Mouse (Mus musculus) heart, embryonic 12.5 days (tissue): ENCODE results near the gene Nbeal2. TPM values are rescaled to one million over a fixed set of nuclear protein-coding genes. Genes with fewer than 3 reads are reported as not detected.
A peak's percentile ranks its signal among the peaks of the same experiment; 100 is the strongest.

ENCODE experiments used
- ATAC-seq: fragments of 200-750 bp; cut with Nextera tagmentation; 2 replicates; pipeline ENCODE4 v1.8.0; 2017; ENCODE audit warnings: moderate TSS enrichment, moderate library complexity; ENCODE audit not compliant: insufficient number of reproducible peaks, low FRiP score
- H3K27ac ChIP-seq: fragments of 300-500 bp; sonication (generic); 2 replicates; pipeline ENCODE4 v1.5.1; 2016; ENCODE audit warnings: mild to moderate bottlenecking, moderate library complexity; ENCODE audit not compliant: poor library complexity, severe bottlenecking
- H3K27me3 ChIP-seq: fragments of 300-500 bp; sonication (generic); replicated peaks from 2 replicates; pipeline ENCODE4 v1.6.1; 2016; ENCODE audit warnings: mild to moderate bottlenecking, moderate library complexity
- H3K36me3 ChIP-seq: fragments of 300-500 bp; sonication (generic); 2 replicates; pipeline ENCODE4 v1.6.1; 2016; ENCODE audit warnings: mild to moderate bottlenecking, moderate library complexity
- H3K4me1 ChIP-seq: fragments of 300-500 bp; sonication (generic); replicated peaks from 2 replicates; pipeline ENCODE4 v1.6.1; 2016; ENCODE audit warnings: mild to moderate bottlenecking
- H3K4me2 ChIP-seq: fragments of 300-500 bp; sonication (generic); 2 replicates; pipeline ENCODE4 v1.6.1; 2016; ENCODE audit warnings: mild to moderate bottlenecking, moderate library complexity
- H3K4me3 ChIP-seq: fragments of 300-500 bp; sonication (generic); 2 replicates; pipeline ENCODE4 v1.5.1; 2016; ENCODE audit warnings: mild to moderate bottlenecking
- H3K9ac ChIP-seq: fragments of 300-500 bp; sonication (generic); 2 replicates; pipeline ENCODE4 v1.6.1; 2016; ENCODE audit warnings: mild to moderate bottlenecking, moderate library complexity
- H3K9me3 ChIP-seq: fragments of 300-500 bp; sonication (generic); replicated peaks from 2 replicates; pipeline ENCODE4 v1.6.1; 2016; ENCODE audit warnings: mild to moderate bottlenecking, moderate library complexity
- WGBS: fragments of 180-500 bp; shearing (Covaris S2); methylation state at CpG from one replicate; pipeline ENCODE4 v1.1.7; 2016; 5-methylcytosine and 5-hydroxymethylcytosine counted together
- polyA plus RNA-seq: library from polyadenylated mRNA; unstranded; fragments of >200 nt; fragmentation: Nextera tagmentation; extraction: Ambion mirVana; gene quantifications from 2 replicates; pipeline ENCODE4 v1.2.1, GENCODE M21; 2016

Gene Nbeal2
- polyA plus RNA-seq, 1 experiment from 2014 or later, result 1.9 TPM

DNA sequence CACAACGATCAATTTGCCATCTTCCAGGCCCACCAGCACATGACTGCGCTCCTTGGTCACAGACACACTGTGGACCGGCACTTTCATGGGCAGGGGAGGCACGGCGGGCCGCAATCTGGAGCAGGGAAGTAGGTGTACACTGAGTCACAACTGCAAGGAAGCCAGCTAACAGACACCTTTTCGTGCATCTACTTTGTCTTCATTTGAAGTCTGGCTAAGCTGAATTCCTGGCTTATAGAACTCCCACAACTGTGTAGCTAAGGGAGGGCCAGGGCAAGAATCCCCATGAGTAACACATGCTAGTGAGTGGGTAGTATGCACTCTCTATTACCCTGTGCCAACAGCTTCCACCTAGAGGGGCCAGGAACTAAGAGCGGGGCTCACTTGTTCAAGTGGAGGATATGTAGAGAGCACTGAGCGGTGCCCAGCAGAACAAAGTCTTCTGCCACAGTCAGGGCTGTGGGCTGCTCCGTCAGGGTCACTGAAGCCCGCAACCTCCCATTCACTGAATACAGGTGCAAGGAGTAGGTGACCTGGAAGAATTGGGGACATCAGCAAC, 28.5 kb downstream of the Nbeal2 start:
- H3K9me3 ChIP-seq, result no peaks in the 10 kb centered on the region
- peaks cover 18% of the 10 kb centered on the region for H3K4me1 ChIP-seq
- H3K36me3 ChIP-seq, result peaks cover 23% of the 10 kb centered on the region
- H3K27me3 ChIP-seq, result peaks cover 13% of the 10 kb centered on the region
- peak overlapping the region; percentile 56 for H3K4me3 ChIP-seq
- H3K4me2 ChIP-seq, result peak overlapping the region; percentile 88
- no peak overlapping the region for H3K27ac ChIP-seq
- ATAC-seq, result no peak
- 64% methylated on average over 11 of the region's 11 CpGs for WGBS
- H3K9ac ChIP-seq, result peak overlapping the region; percentile 75

DNA sequence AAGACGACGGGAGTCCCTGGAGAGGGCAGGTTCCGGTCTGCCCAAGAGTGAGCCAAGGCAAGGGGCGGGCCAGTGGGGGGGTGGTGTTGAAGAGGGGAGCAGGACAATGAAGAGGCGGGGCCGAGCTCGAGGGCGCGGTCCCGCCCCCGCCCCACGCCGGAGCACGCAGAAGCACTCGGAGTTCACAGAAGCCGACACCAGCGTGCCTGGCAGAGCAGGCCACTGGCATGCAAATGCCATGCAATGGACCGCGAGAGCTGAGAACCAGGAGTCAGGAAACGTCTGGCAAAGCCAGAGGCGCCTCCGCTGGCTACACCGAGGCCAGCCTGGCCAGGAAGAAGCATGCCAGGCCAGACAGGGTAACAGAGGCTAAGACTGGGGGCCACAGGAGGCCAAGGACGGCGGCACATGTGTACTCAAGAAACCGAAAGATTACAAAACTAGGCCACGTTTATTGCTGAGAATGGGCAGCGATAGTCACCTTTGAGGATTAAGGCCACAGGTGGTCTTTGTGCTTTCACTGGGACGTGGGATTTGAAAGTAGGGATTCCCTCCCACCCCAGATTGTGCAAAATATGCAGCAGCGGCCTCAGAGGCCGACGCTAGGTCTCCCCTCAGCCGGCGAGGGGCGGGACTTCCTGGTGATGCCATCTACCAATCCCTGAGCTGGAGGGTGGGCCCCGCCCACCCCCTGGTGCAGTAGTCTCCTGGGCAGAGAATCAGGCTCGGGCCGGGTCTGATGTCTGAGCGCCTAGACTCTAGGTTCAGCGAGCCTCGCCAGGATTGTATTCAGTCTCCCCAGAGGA, 29.4 kb downstream of the Nbeal2 start, which contains the start of gene Nradd:
Gene Nradd, minus strand, starts transcription at position 92 of the 806 bp plus-strand sequence.
- no peaks in the 10 kb centered on the region for H3K9me3 ChIP-seq
- peaks cover 13% of the 10 kb centered on the region; the same call in 1 of the 2 replicates for H3K27me3 ChIP-seq
- ATAC-seq, result peak; percentile 93
- peak within 1 kb of the TSS; percentile 75 for H3K9ac ChIP-seq
- peak within 1 kb of the TSS; percentile 56 for H3K4me3 ChIP-seq
- H3K4me1 ChIP-seq, result peaks cover 18% of the 10 kb centered on the region
- peak within 1 kb of the TSS; percentile 88 for H3K4me2 ChIP-seq
- peaks cover 31% of the 10 kb centered on the region for H3K36me3 ChIP-seq
- under 1% methylated on average over 41 of the region's 41 CpGs for WGBS
- peak within 1 kb of the TSS; percentile 76 for H3K27ac ChIP-seq

DNA sequence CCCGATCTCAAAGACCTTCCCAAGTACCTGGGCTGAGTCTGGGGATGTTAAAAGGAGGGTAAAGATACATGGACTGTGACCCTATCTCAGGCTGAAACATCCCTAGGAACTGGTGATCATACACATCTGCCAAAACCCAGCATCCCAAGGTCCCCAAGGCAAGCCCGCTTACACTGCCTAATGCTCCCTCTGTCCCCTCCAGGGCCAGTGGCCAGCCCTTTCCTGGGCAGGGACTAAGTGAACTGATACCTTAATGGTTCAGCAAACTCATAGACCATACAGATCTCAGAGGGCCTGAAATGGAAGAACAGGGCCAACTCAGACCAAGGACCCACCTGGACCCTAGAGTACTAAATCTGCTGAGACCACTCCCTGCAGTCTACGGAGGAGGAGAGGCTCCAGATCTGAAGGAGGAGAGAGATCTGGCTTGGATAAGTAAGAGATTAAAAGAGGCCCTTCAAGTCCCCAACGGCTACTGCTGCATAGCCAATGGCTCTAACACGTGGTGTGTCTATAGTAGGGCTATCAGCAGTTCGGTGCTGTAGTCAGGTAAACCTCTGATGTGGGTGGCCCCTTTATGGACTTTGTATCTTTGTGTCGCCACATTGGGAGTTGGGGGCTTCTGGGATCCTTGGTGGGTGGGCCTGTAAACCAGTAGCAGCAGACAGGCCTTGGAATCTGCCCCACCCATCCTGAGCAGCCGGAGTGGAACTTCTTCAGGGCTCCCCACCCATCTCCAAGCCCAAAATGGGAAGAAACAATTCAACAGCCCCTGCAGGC, 30.4 kb downstream of the Nbeal2 start:
- peak overlapping the region; percentile 88 for H3K4me2 ChIP-seq
- H3K27ac ChIP-seq, result peak overlapping the region; percentile 76; the same call in 1 of the 2 replicates
- H3K9me3 ChIP-seq, result no peaks in the 10 kb centered on the region
- peak overlapping the region; percentile 75 for H3K9ac ChIP-seq
- H3K4me1 ChIP-seq, result peaks cover 18% of the 10 kb centered on the region
- WGBS, result 39% methylated on average over 8 of the region's 8 CpGs
- peaks cover 41% of the 10 kb centered on the region for H3K36me3 ChIP-seq
- peak overlapping the region; percentile 56 for H3K4me3 ChIP-seq
- ATAC-seq, result no peak
- H3K27me3 ChIP-seq, result peaks cover 7% of the 10 kb centered on the region; the same call in 1 of the 2 replicates

DNA sequence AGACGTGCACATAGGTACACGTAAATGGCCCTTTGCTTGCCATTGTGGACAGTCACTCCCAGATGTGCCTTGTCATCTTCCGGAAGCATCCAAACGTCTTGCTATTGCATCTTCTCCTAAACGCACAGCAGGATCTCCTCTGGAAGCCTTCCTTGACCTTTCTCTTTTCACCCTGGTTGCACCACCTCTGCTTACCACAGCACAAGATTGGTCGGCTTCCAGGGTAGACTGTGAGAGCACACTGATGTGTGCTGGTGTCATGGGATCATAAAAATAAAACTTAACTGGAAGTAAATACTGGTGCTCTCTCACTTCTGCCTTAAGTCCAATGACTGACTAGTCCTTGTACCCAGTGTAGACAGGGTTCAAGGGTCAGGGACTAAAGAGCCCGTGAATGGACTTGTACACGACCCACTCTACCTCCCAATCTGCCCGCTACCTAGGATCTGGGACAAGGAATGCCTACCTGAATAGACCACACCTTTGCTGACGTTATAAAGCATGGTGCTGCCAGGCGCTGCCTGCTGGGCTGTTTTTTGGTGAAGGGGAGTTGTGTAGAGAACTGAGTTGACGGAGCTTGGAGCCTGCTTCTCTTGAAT, 31.2 kb downstream of the Nbeal2 start:
- Histone ChIP-seq H3K27ac (no peak overlapping the region), H3K4me1 (peaks cover 18% of the 10 kb centered on the region), H3K9ac (0 out of 2 replicates have a peak overlapping the region, but pooled peaks have one; percentile 75), H3K36me3 (peaks cover 50% of the 10 kb centered on the region), H3K4me3 (no peak overlapping the region), H3K4me2 (no peak overlapping the region), H3K27me3 (peaks cover 7% of the 10 kb centered on the region; the same call in 1 of the 2 replicates), H3K9me3 (no peaks in the 10 kb centered on the region)
- WGBS, result 88% methylated on average over 12 of the region's 12 CpGs
- no peak for ATAC-seq

DNA sequence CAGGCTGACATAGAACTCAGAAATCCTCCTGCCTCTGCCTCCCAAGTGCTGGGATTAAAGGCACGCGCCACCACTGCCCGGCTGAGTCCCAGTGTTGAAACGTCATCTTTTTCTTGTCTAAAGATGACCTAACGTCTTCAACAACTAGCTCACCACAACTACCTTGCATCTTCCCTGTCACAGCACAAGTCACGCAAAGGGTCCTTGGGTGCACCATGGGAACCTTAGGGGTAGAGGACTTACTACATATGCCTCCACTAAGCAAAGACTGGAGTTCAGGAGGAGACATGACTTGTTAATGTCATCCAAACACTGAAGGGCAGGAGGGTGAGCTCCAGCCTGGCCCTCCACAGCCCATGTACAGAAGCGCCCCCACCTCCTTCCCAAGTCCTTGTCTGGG, 33.3 kb downstream of the Nbeal2 start:
- Histone ChIP-seq H3K27me3 (no peaks in the 10 kb centered on the region), H3K36me3 (peaks cover 68% of the 10 kb centered on the region), H3K9ac (no peak overlapping the region), H3K4me2 (no peak overlapping the region), H3K4me3 (no peak overlapping the region), H3K4me1 (peaks cover 18% of the 10 kb centered on the region), H3K27ac (no peak overlapping the region), H3K9me3 (no peaks in the 10 kb centered on the region)
- no peak for ATAC-seq
- WGBS, result 90% methylated on average over 7 of the region's 7 CpGs

DNA sequence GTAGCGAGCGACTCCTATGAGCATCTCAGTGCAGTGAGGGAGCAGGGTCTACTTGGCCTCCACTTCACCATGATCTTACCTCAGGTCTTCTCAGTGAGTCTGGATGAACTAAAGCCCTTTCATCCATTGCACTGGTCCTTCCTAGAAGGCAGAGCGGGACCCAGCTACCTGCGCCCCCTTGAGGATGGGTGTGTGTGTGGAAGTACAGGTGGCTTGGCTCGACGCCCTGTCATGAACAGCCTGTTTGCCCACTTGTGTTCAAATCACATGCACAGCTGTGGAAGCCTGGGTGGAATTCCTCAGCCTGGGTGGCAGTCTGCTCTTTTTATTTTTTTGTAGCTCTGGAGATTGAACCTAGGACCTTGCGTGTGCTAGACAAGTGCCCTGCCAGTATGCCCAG, 33.8 kb downstream of the Nbeal2 start:
- H3K36me3 ChIP-seq, result peaks cover 73% of the 10 kb centered on the region
- WGBS, result 86% methylated on average over 7 of the region's 7 CpGs

DNA sequence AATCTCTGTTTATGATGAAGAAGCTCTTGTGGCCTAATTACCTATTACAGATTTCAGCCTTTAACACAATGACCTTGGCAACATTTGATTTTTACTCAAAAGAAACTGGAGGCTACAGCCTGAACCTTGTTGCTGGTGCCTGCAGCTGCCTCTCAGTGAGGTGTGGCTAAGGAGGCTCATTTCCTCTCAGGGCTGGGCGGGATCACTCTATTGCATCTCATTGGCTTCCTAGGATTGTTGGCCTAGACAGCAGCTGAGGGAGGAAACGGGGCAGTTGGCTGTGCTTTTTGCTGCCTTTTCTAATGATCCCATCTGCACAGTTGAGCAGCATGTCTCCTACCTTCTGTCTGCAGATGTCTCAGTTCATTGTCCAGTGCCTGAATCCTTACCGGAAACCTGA, 36.9 kb downstream of the Nbeal2 start:
- Histone ChIP-seq H3K27me3 (no peaks in the 10 kb centered on the region), H3K9ac (no peak overlapping the region), H3K27ac (no peak overlapping the region), H3K4me1 (no peaks in the 10 kb centered on the region), H3K4me2 (no peak overlapping the region), H3K9me3 (no peaks in the 10 kb centered on the region), H3K36me3 (peaks cover 79% of the 10 kb centered on the region), H3K4me3 (no peak overlapping the region)
- 77% methylated on average over 3 of the region's 3 CpGs for WGBS
- ATAC-seq, result no peak

More for the DNA sequence above, 33.8 kb downstream of the Nbeal2 start:
- H3K27ac ChIP-seq, result no peak overlapping the region
- ATAC-seq, result no peak
- H3K4me3 ChIP-seq, result no peak overlapping the region
- no peak overlapping the region for H3K4me2 ChIP-seq
- H3K4me1 ChIP-seq, result peaks cover 14% of the 10 kb centered on the region
- no peaks in the 10 kb centered on the region for H3K27me3 ChIP-seq
- no peaks in the 10 kb centered on the region for H3K9me3 ChIP-seq
- no peak overlapping the region for H3K9ac ChIP-seq

DNA sequence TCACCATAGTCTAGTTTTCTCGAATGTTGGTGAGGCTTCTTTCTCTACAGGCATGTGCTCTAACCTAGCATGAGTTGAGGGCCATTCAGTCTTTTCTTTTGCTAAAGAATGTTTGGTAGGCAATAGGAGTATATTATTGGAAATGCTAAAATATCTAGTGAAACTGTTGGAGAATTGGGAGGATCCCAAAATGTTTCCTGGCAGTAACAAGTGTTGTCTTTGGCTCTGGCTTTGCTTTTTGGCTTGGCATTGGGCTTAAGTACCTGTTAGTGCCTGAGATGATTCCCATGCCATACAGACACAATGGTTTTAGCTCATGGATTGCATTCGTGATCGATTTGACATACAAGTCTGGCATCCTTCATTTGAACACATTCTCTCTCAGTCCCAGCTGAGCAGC, 42.5 kb downstream of the Nbeal2 start:
- ATAC-seq, result no peak
- Histone ChIP-seq H3K4me3 (no peak overlapping the region), H3K4me1 (no peaks in the 10 kb centered on the region), H3K27ac (no peak overlapping the region), H3K36me3 (peaks cover 63% of the 10 kb centered on the region), H3K27me3 (no peaks in the 10 kb centered on the region), H3K4me2 (no peak overlapping the region), H3K9me3 (no peaks in the 10 kb centered on the region), H3K9ac (no peak overlapping the region)
- WGBS, result 90% methylated on average over 3 of the region's 3 CpGs

DNA sequence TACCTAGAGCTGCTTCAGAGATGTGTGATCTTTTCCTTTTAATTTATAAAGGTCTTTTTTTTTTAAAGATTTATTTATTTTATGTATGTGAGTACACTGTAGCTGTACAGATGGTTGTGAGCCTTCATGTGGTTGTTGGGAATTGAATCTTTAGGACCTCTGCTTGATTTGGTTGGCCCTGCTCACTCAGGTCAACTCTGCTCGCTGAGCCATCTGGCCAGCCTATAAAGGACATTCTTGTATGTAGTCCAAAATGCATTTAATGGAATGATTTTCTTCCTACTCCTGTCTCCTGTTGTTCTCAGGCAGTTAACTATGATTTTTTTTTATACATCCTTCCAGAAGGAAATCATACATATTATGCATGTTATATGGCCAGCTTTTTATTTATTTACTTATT, 70.4 kb downstream of the Nbeal2 start:
- Histone ChIP-seq H3K4me2 (no peak overlapping the region), H3K36me3 (peaks cover 23% of the 10 kb centered on the region), H3K27ac (no peak overlapping the region), H3K4me1 (peaks cover 4% of the 10 kb centered on the region), H3K9ac (no peak overlapping the region), H3K9me3 (no peaks in the 10 kb centered on the region), H3K4me3 (no peak overlapping the region), H3K27me3 (no peaks in the 10 kb centered on the region)
- 97% methylated on average over 1 of the region's 1 CpGs for WGBS
- ATAC-seq, result no peak

DNA sequence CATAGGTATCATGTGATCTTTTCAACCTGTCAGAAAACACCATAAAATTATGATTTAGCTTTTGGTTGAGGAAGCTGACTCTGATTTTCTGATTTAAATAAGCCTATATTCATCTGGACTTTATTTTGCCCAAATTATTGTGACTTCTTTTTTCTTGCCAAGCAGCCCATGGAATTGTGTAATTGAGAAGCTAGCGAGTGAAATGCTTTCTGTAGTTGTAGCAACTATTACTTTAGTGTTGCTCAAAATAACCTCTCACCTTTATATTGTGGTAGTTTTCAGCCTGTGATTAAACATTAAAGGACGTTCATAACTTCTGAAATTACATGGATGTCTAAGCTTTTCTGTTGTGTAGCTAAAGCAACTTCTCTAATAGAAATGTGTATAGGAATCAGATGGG, 71.8 kb downstream of the Nbeal2 start:
- 88% methylated on average over 2 of the region's 2 CpGs for WGBS
- no peak for ATAC-seq

More for the DNA sequence above, 71.8 kb downstream of the Nbeal2 start:
- no peaks in the 10 kb centered on the region for H3K27me3 ChIP-seq
- H3K27ac ChIP-seq, result no peak overlapping the region
- peaks cover 4% of the 10 kb centered on the region for H3K4me1 ChIP-seq
- no peak overlapping the region for H3K9ac ChIP-seq
- H3K4me3 ChIP-seq, result no peak overlapping the region
- peaks cover 26% of the 10 kb centered on the region for H3K36me3 ChIP-seq
- no peak overlapping the region for H3K4me2 ChIP-seq
- H3K9me3 ChIP-seq, result no peaks in the 10 kb centered on the region
